Mouse (Mus musculus) macrophage (primary cell): Measurements from ENCODE around the gene Selenof. TPM values are rescaled to one million over a fixed set of nuclear protein-coding genes. Genes with fewer than 3 reads are reported as not detected.
"Not testable (repeated sequence)": the region's sequence is repeated elsewhere in the genome, so short reads cannot be mapped to it uniquely, and the experiment has no call there.

ENCODE experiments used
- H3K27ac ChIP-seq: fragments of 350-480 bp; formaldehyde crosslinking; 2 replicates; pipeline ENCODE4 v1.9.0; 2021
- H3K36me3 ChIP-seq: fragments of 350-480 bp; formaldehyde crosslinking; 2 replicates; pipeline ENCODE4 v1.9.0; 2021; ENCODE audit errors: inconsistent target
- H3K4me3 ChIP-seq: fragments of 350-480 bp; formaldehyde crosslinking; 2 replicates; pipeline ENCODE4 v1.9.0; 2021; ENCODE audit errors: inconsistent target
- H3K79me2 ChIP-seq: fragments of 350-480 bp; formaldehyde crosslinking; 2 replicates; pipeline ENCODE4 v1.9.0; 2021; ENCODE audit errors: inconsistent target
- WGBS: methylation state at CpG from one replicate; pipeline ENCODE4 v1.1.7; 2026; ENCODE audit warnings: inconsistent platforms; ENCODE audit not compliant: missing documents; 5-methylcytosine and 5-hydroxymethylcytosine counted together
- polyA plus RNA-seq: library from polyadenylated mRNA; stranded (reverse); fragments of 250-400 nt; gene quantifications from 3 replicates; pipeline ENCODE4 v1.2.4, GENCODE M21; 2018; ENCODE audit warnings: inconsistent platforms

Selenof gene
- polyA plus RNA-seq, 1 experiment from 2014 or later = 535 TPM

DNA sequence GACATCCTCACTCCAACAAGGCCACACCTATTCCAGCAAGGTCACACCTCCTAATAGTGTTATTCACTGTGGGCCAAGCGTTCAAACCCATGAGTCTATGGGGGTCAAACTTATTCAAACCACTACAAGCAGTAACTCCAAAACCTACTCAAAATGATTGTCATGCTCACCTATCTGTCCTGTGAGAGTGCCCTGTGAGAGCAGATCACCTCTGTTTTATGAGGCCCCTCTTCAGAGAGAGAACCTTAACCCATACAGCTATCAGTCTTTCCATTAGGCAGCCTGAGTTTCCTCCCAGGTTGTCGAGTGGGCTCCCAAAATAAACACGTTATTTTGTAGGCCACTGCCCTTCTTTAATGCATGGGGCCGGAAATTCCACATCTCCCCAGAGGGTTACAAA is 32.3 kb downstream of the Selenof start:
- H3K27ac ChIP-seq = peak overlapping the region; percentile 39

GRCm38 (mm10) chr3:144602819-144603218 is 32.7 kb downstream of the Selenof start:
- H3K4me3 ChIP-seq = no peak overlapping the region
- peaks cover 11% of the 10 kb centered on the region; the same call in 1 of the 2 replicates for H3K36me3 ChIP-seq
- peak overlapping the region; percentile 39 for H3K27ac ChIP-seq
- no peaks in the 10 kb centered on the region for H3K79me2 ChIP-seq
- WGBS = 58% methylated on average over 7 of the region's 7 CpGs

More for the DNA sequence above, 32.3 kb downstream of the Selenof start:
- no peak overlapping the region for H3K4me3 ChIP-seq
- no peaks in the 10 kb centered on the region for H3K79me2 ChIP-seq
- peaks cover 15% of the 10 kb centered on the region; the same call in 1 of the 2 replicates for H3K36me3 ChIP-seq
- WGBS = 95% methylated on average over 4 of the region's 4 CpGs

GRCm38 (mm10) chr3:144603558-144603957 is 33.5 kb downstream of the Selenof start:
- 62% methylated on average over 3 of the region's 3 CpGs for WGBS
- no peak overlapping the region for H3K4me3 ChIP-seq
- peak overlapping the region; percentile 39 for H3K27ac ChIP-seq
- peaks cover 10% of the 10 kb centered on the region; the same call in 1 of the 2 replicates for H3K36me3 ChIP-seq
- no peaks in the 10 kb centered on the region for H3K79me2 ChIP-seq

- Histone ChIP-seq H3K36me3 (peaks cover 6% of the 10 kb centered on the region; the same call in 1 of the 2 replicates), H3K4me3 (no peak overlapping the region), H3K79me2 (no peaks in the 10 kb centered on the region), H3K27ac (peak overlapping the region; percentile 39)
- WGBS = 55% methylated on average over 7 of the region's 7 CpGs
Observed at GRCm38 (mm10) chr3:144604205-144604604, 34.1 kb downstream of the Selenof start.

DNA sequence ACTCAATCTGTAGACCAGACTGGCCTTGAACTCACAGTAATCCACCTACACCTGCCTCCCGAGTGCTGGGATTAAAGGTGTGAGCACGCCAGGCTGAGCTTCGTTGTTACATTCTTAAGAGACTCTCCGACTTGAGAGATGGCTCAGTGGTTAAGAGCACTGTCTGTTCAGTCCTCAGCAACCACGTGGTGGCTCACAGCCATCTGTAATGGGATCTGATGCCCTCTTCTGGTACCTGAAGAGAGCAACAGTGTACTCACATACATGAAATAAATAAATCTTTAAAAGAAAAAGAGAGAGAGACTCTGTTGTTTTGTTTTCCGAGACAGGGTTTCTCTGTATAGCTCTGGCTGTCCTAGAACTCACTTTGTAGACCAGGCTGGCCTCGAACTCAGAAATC is 35.7 kb downstream of the Selenof start:
- H3K27ac ChIP-seq, H3K4me3 ChIP-seq, H3K36me3 ChIP-seq, H3K79me2 ChIP-seq: not testable (repeated sequence)
- 83% methylated on average over 7 of the region's 7 CpGs for WGBS

DNA sequence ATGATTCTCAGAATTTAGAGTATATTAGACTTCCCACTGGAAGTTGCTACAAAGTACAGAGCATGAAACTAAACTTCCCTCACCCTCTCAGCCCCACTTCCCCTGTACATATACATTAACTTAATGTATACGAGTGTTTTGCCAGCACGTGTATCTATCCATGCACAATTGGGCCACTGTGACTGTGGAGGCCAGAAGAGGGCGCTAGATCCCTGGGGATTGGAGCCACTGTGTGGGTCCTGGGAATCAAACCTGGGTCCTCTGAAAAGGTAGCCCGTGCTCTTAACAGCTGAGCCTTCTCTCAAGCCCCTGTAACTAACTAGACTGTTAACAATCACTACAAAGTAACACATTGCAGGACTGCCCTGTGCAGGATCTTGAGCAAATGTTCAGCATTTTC is 36.3 kb downstream of the Selenof start:
- WGBS = 72% methylated on average over 4 of the region's 4 CpGs
- no peak overlapping the region for H3K27ac ChIP-seq
- H3K4me3 ChIP-seq = no peak overlapping the region
- H3K79me2 ChIP-seq = no peaks in the 10 kb centered on the region
- no peaks in the 10 kb centered on the region for H3K36me3 ChIP-seq

- Histone ChIP-seq H3K79me2 (no peaks in the 10 kb centered on the region), H3K27ac (no peak overlapping the region), H3K4me3 (no peak overlapping the region), H3K36me3 (no peaks in the 10 kb centered on the region)
- 95% methylated on average over 5 of the region's 5 CpGs for WGBS
Observed at GRCm38 (mm10) chr3:144608090-144608489, 38.0 kb downstream of the Selenof start.

DNA sequence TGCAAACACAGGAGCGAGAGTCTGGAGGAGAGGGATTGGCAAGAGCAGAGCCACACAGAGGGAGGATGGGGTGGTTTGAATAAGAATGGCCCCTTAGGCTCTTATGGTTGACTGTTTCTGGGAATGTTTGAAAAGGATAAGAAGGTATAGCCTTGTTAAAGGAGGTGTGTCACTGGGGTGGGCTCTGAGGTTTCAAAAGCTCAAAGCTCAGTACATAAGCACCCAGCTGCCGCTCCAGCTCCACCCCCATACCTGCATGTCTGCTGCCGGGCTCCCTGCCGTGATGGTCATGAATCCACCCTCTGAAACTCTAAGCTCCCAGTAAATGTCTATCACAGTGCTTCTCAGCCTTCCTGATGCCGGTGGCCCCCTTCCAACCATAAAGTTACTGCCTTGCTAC is 40.7 kb downstream of the Selenof start:
- H3K36me3 ChIP-seq = no peaks in the 10 kb centered on the region
- H3K27ac ChIP-seq = no peak overlapping the region
- H3K79me2 ChIP-seq = no peaks in the 10 kb centered on the region
- WGBS = 95% methylated on average over 5 of the region's 5 CpGs
- H3K4me3 ChIP-seq = no peak overlapping the region

GRCm38 (mm10) chr3:144611626-144612271 is 41.6 kb downstream of the Selenof start:
- no peaks in the 10 kb centered on the region for H3K36me3 ChIP-seq
- H3K27ac ChIP-seq = no peak overlapping the region
- WGBS = 91% methylated on average over 7 of the region's 8 CpGs

GRCm38 (mm10) chr3:144612382-144612781 is 42.3 kb downstream of the Selenof start:
- Histone ChIP-seq H3K36me3 (no peaks in the 10 kb centered on the region), H3K4me3 (no peak overlapping the region), H3K79me2 (no peaks in the 10 kb centered on the region), H3K27ac (no peak overlapping the region)
- 93% methylated on average over 6 of the region's 6 CpGs for WGBS

More at GRCm38 (mm10) chr3:144611626-144612271, 41.6 kb downstream of the Selenof start:
- Histone ChIP-seq H3K4me3 (no peak overlapping the region), H3K79me2 (no peaks in the 10 kb centered on the region)

DNA sequence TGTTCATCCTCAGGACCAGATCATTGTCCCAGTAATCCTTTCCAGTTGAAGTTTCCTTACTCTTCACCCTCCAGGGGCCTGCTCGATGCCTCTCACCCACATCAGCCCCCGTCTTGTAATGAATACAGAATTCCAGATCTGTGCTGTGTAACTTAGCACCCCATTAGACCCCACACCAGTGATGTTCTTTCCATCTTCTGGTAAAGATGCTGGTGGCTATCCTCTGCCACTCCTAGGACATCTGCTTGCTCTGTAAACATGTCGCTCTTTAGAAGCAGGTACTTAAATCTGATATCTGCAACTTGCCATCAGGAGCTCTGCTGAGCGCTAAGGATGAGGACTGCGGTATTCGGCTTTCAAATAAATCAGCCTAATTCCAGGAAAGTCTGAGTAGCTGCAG is 44.2 kb downstream of the Selenof start:
- no peaks in the 10 kb centered on the region for H3K36me3 ChIP-seq
- 98% methylated on average over 6 of the region's 6 CpGs for WGBS
- H3K79me2 ChIP-seq = no peaks in the 10 kb centered on the region
- H3K27ac ChIP-seq = no peak overlapping the region
- H3K4me3 ChIP-seq = no peak overlapping the region

DNA sequence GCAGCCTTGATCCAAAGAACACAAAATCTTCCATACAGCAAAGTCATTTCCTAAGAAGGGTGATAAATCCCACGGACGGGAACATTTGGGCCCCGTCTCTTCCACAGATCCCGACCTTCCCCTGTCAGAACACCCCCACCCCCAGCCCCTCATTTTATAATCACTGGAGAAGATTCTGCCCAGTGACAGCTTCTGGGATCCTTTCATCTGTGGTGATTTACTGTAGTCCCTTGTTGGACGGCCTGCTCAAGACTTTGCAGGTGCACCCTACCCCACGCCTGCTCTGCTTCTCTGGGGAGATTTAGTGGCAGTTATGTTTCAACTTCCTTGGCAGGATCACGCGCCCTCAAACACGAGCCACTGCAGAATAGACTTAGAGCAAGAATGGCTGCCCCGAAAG is 44.6 kb downstream of the Selenof start:
- no peaks in the 10 kb centered on the region for H3K79me2 ChIP-seq
- H3K36me3 ChIP-seq = no peaks in the 10 kb centered on the region
- WGBS = 86% methylated on average over 10 of the region's 10 CpGs
- H3K4me3 ChIP-seq = no peak overlapping the region
- H3K27ac ChIP-seq = no peak overlapping the region

DNA sequence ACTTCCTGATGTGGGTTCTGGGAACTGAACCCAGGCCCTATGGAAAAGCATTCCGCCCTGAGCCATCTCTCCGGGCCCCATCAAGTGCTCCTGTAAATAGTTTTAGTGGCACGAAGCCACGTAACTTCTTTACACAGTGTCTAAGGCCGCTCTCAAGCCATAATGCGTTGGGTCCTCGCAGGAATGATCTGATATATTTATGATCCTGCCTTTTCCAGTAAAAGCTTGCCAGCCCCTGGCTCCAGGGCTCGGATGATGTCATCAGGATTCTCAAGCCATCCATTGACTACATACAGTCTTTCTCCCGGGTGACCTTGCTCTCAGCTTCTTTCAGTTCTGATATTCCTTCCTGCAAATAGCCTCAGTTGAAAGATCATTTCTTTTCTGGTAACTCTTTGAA is 45.4 kb downstream of the Selenof start:
- no peak overlapping the region for H3K4me3 ChIP-seq
- WGBS = 99% methylated on average over 9 of the region's 9 CpGs
- no peak overlapping the region for H3K27ac ChIP-seq
- no peaks in the 10 kb centered on the region for H3K79me2 ChIP-seq
- H3K36me3 ChIP-seq = no peaks in the 10 kb centered on the region

GRCm38 (mm10) chr3:144616654-144617425 is 46.7 kb downstream of the Selenof start:
- no peak overlapping the region for H3K4me3 ChIP-seq
- H3K27ac ChIP-seq = peak overlapping the region; percentile 16
- WGBS = 82% methylated on average over 8 of the region's 8 CpGs
- no peaks in the 10 kb centered on the region for H3K36me3 ChIP-seq
- H3K79me2 ChIP-seq = no peaks in the 10 kb centered on the region

DNA sequence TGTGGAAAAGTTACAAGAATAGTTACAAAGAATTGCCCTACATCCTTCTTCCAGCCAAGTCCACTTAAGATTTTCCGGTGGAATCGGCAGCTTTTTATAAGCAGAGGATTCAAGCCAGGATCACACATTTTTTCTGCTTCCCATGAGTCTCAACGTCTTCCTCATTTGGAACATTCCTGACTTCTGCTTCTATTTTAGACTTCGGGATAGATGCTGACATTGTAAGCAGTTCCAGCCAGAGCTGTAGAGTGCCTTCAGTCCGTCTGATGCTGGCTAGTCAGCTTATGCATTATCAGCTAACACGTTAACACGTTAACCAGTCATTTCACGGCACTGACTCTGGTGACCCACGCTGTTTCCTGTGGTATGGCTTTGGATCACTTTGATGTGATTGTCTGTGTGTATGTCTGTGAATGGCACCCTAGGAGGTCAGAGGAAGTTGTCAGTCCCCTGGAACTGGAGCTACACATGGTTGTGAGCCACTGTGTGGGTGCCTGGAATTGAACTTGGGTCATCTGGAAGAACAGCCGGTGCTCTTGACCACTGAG is 47.6 kb downstream of the Selenof start:
- Histone ChIP-seq H3K27ac (peak overlapping the region; percentile 16), H3K4me3 (no peak overlapping the region), H3K36me3 (no peaks in the 10 kb centered on the region), H3K79me2 (no peaks in the 10 kb centered on the region)
- 67% methylated on average over 10 of the region's 10 CpGs for WGBS
